Mouse (Mus musculus): ENCODE results near the gene Ubxn6.

Gene Ubxn6

DNA sequence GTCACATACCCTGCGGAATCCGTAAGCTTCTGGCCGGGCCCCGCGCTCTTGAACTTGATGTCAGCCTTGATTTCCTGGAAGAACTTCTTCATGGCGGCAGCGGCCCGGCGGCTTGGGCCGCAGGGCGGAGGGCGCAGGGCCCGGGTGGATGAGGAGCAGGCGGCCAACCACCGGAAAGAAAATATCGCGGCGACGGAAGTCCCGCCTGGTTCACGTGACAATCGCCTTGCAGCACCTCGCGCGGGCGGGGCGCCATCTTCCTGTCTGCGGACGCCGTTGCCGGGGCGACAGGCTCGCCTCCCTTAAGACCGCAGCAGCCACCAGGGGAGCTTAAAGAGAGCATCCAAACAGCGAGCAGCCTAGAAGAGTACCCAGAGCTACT, at the start of gene Ubxn6:
TSS of gene Ubxn6 (minus strand) at position 202 of the 382 bp plus-strand sequence.
- H3K36me3 ChIP-seq (ENCODE audit: insufficient read depth, low read length) = peaks cover 38% of the 10 kb centered on the region
- no peak for TF ChIP-seq NANOG (IDR thresholded peaks at IDR 0.05; ENCODE audit: borderline replicate concordance, low read length)
- TF ChIP-seq CTCF (conservative IDR thresholded peaks at IDR 0.05; ENCODE audit: low read length) = no peak
- TF ChIP-seq POU5F1 (IDR thresholded peaks at IDR 0.05; ENCODE audit: borderline replicate concordance, low read length) = no peak
- H3K4me1 ChIP-seq (replicated peaks; ENCODE audit: low read depth, low read length) = peaks cover 35% of the 10 kb centered on the region
- H3K27me3 ChIP-seq (ENCODE audit: insufficient read depth, low read length) = no peaks in the 10 kb centered on the region
- H3K9me3 ChIP-seq (ENCODE audit: low read length) = no peaks in the 10 kb centered on the region
- peak within 1 kb of the TSS; percentile 91 for H3K4me3 ChIP-seq (replicated peaks; ENCODE audit: low read length)

DNA sequence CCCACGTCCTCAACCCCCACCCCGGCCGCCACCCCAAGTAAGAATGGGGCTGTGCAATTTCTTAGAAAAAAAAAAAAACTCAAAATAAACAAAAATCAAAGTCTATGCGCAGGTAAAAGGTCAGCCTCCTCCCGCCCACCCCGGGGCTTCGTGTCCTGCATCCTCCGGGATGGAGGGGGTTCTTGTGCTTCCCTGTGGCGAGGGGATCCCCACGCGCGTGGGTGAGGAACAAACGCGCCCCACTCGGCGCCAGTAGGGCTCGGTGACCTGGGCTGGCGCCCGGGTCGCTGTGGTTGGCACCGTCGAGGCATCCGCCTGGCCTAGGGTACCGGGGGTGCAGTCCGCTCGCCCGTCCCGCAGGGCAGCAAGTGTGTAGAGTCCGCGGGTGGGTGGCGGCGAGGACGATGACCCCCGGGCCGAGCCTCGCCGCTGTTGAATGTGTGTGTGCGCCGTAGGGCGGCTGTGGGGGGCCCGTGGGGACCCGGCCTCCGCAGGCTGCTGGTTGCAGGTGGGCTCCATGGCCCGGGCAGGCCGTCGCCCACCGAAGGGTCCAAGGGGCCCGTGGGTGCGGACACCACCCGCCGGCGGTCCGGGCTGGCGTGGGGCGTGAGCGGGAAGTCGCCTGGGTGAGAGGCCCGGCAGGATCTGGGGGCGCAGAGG, 49.0 kb upstream of the Ubxn6 start:
- Histone ChIP-seq H3K4me3 (replicated peaks; ENCODE audit: low read length) (peak overlapping the region; percentile 80), H3K27me3 (ENCODE audit: insufficient read depth, low read length) (peaks cover 75% of the 10 kb centered on the region)
- TF ChIP-seq POU5F1 (IDR thresholded peaks at IDR 0.05; ENCODE audit: borderline replicate concordance, low read length) (no peak), CTCF (conservative IDR thresholded peaks at IDR 0.05; ENCODE audit: low read length) (no peak)

DNA sequence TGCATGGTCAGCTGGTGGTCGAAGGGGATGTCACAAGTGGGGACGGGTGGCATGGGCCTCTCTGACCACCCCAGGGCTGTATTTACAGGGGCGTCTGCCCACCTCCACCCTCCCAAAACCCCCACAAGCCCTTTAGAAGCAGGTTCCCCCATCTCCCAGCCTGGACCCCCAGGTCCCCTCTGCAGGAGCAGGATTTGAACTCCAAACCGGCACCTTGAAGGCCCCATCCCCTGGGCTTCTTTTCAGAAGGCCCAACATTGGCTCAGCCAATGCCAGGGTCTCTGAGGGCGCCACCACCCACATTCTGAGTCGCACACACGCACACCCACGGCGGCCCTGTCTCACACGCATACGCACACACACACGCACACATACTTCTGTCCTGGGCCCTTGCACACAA, 48.3 kb upstream of the Ubxn6 start:
- Histone ChIP-seq H3K27me3 (ENCODE audit: insufficient read depth, low read length) (peaks cover 81% of the 10 kb centered on the region), H3K36me3 (ENCODE audit: insufficient read depth, low read length) (no peaks in the 10 kb centered on the region), H3K4me1 (replicated peaks; ENCODE audit: low read depth, low read length) (peaks cover 37% of the 10 kb centered on the region), H3K9me3 (ENCODE audit: low read length) (peaks cover 10% of the 10 kb centered on the region), H3K4me3 (replicated peaks; ENCODE audit: low read length) (peak overlapping the region; percentile 80)
- TF ChIP-seq CTCF (conservative IDR thresholded peaks at IDR 0.05; ENCODE audit: low read length) = no peak
- no peak for TF ChIP-seq NANOG (IDR thresholded peaks at IDR 0.05; ENCODE audit: borderline replicate concordance, low read length)
- TF ChIP-seq POU5F1 (IDR thresholded peaks at IDR 0.05; ENCODE audit: borderline replicate concordance, low read length) = no peak

More for the DNA sequence above, 49.0 kb upstream of the Ubxn6 start:
- H3K4me1 ChIP-seq (replicated peaks; ENCODE audit: low read depth, low read length) = peaks cover 34% of the 10 kb centered on the region
- peaks cover 10% of the 10 kb centered on the region for H3K9me3 ChIP-seq (ENCODE audit: low read length)
- H3K36me3 ChIP-seq (ENCODE audit: insufficient read depth, low read length) = no peaks in the 10 kb centered on the region

DNA sequence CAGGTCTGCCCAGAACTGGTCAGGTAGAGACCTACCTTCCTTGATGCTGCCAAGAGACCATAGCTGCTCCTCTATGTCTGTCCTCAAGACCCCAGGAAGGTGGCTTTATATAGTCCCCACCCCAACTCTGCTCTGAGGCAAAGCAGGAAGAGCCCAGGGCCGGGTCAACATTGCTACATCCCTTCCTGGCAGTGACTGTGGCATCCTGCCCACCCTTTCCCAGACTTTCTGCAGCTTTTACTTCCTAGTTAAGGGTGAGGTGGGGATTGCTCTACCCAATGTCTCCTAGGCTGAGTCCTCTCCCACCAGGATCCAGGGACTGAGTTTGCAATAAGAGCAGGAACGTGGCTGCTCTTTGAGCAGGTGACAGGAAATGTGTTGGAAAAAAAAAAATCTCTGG, 47.0 kb upstream of the Ubxn6 start, which contains the start of gene Lrg1:
TSS of gene Lrg1 (minus strand) at position 176 of the 400 bp plus-strand sequence.
- no peak for TF ChIP-seq CTCF (conservative IDR thresholded peaks at IDR 0.05; ENCODE audit: low read length)
- TF ChIP-seq NANOG (IDR thresholded peaks at IDR 0.05; ENCODE audit: borderline replicate concordance, low read length) = no peak
- no peak for TF ChIP-seq POU5F1 (IDR thresholded peaks at IDR 0.05; ENCODE audit: borderline replicate concordance, low read length)
- peaks cover 10% of the 10 kb centered on the region for H3K9me3 ChIP-seq (ENCODE audit: low read length)
- H3K36me3 ChIP-seq (ENCODE audit: insufficient read depth, low read length) = no peaks in the 10 kb centered on the region
- H3K4me1 ChIP-seq (replicated peaks; ENCODE audit: low read depth, low read length) = peaks cover 47% of the 10 kb centered on the region
- H3K27me3 ChIP-seq (ENCODE audit: insufficient read depth, low read length) = peaks cover 77% of the 10 kb centered on the region
- H3K4me3 ChIP-seq (replicated peaks; ENCODE audit: low read length) = peak within 1 kb of the TSS; percentile 78

DNA sequence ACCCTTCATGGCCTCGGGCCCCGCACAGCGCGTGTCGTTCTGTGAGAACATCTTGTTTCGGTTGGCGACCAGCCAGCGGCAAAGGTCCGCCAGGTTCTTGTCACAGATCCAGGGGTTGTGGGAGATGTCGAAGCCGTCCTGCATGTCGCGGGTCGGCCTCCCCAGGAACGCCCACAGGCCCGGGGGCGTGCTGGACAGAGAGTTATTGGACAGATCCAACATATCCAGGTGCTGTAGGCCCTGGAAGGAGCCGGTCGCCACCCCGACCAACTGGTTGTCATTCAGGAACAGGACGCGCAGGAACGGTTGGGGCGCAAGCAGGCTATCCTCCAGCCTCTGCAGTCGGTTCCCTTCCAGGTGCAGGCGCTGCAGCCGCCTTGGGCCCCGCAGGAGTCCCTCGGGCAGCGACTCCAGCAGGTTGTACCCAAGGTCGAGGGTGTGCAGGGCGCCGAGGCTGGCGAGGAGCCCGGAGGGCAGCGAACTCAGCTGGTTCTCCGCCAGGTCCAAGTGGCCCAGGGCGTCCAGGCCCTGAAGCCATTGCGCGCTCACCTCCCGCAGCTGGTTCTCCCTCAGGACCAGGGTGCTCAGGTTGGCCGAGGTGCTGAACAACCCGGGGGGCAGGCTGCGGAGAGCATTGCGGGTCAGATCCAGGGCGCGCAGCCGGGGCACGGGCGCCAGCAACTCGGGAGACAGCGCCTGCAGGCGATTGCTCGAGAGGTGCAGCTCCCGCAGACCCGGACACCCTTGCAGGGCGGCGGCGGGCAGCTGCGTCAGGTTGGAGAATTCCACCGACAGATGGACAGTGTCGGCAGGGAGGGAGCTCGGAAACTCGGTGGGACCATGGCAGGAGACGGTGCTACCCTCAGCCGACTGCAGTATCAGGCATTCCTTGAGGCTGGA, 45.4 kb upstream of the Ubxn6 start:
- Histone ChIP-seq H3K4me3 (replicated peaks; ENCODE audit: low read length) (peak overlapping the region; percentile 78), H3K27me3 (ENCODE audit: insufficient read depth, low read length) (peaks cover 80% of the 10 kb centered on the region), H3K36me3 (ENCODE audit: insufficient read depth, low read length) (no peaks in the 10 kb centered on the region), H3K9me3 (ENCODE audit: low read length) (peaks cover 10% of the 10 kb centered on the region), H3K4me1 (replicated peaks; ENCODE audit: low read depth, low read length) (peaks cover 49% of the 10 kb centered on the region)
- TF ChIP-seq NANOG (IDR thresholded peaks at IDR 0.05; ENCODE audit: borderline replicate concordance, low read length) (no peak), POU5F1 (IDR thresholded peaks at IDR 0.05; ENCODE audit: borderline replicate concordance, low read length) (no peak), CTCF (conservative IDR thresholded peaks at IDR 0.05; ENCODE audit: low read length) (no peak)

DNA sequence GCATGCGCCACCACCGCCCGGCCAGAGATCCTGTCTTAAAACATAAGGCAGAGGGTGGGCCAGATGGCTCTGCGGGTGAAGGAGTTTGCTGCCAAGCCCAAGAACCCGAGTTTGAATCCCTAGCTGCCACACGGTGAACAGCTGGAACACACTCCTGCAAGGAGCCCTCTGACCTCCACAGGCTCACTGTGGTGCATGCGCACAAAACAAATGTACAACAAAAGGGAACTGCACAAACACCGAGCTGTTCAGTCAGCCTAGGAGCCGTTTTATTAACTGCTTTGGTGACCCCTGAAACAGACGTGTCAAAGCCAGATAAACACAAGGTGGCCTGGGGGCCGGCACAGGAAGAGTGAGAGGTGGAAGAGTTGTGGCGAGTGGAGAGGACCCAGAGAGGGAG, 44.6 kb upstream of the Ubxn6 start:
- Histone ChIP-seq H3K9me3 (ENCODE audit: low read length) (peaks cover 10% of the 10 kb centered on the region), H3K4me1 (replicated peaks; ENCODE audit: low read depth, low read length) (peaks cover 46% of the 10 kb centered on the region), H3K36me3 (ENCODE audit: insufficient read depth, low read length) (no peaks in the 10 kb centered on the region), H3K27me3 (ENCODE audit: insufficient read depth, low read length) (peaks cover 79% of the 10 kb centered on the region), H3K4me3 (replicated peaks; ENCODE audit: low read length) (peak overlapping the region; percentile 78)
- TF ChIP-seq CTCF (conservative IDR thresholded peaks at IDR 0.05; ENCODE audit: low read length) (no peak), POU5F1 (IDR thresholded peaks at IDR 0.05; ENCODE audit: borderline replicate concordance, low read length) (no peak), NANOG (IDR thresholded peaks at IDR 0.05; ENCODE audit: borderline replicate concordance, low read length) (no peak)

DNA sequence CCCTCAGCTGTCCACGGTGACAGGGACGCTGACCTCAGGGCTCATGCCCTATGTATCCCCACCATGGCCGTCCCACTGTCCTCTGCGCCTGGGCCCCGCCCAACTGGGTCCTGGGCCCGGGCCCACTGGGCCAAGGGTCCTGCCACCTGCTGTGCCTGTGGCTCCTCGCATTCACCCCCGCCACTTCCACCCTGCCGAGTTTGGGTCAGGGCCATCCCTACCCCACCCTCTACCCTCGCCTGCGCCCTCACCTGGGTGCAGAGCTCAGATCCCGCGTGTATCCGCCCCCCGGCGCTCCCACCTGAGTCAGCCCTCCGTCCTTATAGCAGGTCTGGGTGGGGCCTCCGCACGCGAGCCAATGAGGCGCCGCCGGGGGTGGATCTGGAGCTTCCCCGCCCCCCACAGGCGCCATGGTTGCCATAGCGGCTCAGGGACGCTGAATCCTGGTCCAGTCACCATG, 42.5 kb upstream of the Ubxn6 start, which contains the start of gene Plin5:
TSS of gene Plin5 (minus strand) at position 346 of the 460 bp plus-strand sequence.
- Histone ChIP-seq H3K27me3 (ENCODE audit: insufficient read depth, low read length) (peaks cover 58% of the 10 kb centered on the region), H3K36me3 (ENCODE audit: insufficient read depth, low read length) (no peaks in the 10 kb centered on the region), H3K4me1 (replicated peaks; ENCODE audit: low read depth, low read length) (peaks cover 57% of the 10 kb centered on the region), H3K4me3 (replicated peaks; ENCODE audit: low read length) (peak within 1 kb of the TSS; percentile 85), H3K9me3 (ENCODE audit: low read length) (peaks cover 3% of the 10 kb centered on the region)
- TF ChIP-seq NANOG (IDR thresholded peaks at IDR 0.05; ENCODE audit: borderline replicate concordance, low read length) = no peak

DNA sequence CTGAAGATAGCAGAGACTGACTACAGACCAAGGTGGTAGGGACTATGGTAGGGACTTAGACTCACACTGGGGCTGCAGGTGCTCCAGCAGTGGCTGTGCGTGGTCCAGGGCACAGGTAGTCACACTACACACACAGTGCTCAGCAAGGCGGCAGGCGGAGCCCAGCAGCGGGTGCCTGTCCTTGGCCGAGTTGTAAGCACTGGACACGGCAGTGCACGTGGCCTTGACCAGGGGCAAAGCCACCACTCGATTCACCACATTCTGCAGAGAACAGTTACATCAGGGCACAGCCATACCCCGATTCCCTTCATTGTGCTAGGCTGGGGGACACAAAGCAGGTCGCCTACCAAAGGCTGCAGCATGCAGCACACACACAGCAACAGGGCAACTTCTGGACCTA, 41.4 kb upstream of the Ubxn6 start:
- H3K9me3 ChIP-seq (ENCODE audit: low read length) = no peaks in the 10 kb centered on the region
- TF ChIP-seq NANOG (IDR thresholded peaks at IDR 0.05; ENCODE audit: borderline replicate concordance, low read length) = no peak
- H3K36me3 ChIP-seq (ENCODE audit: insufficient read depth, low read length) = no peaks in the 10 kb centered on the region
- H3K4me1 ChIP-seq (replicated peaks; ENCODE audit: low read depth, low read length) = peaks cover 61% of the 10 kb centered on the region
- H3K4me3 ChIP-seq (replicated peaks; ENCODE audit: low read length) = no peak overlapping the region
- peaks cover 47% of the 10 kb centered on the region for H3K27me3 ChIP-seq (ENCODE audit: insufficient read depth, low read length)
